Mouse (Mus musculus): Measurements from ENCODE around the gene Nagk.
A peak's percentile ranks its signal among the peaks of the same experiment; 100 is the strongest.

Gene Nagk

GRCm38 (mm10) chr6:83818996-83819395 lies 24.2 kb downstream of the Nagk start:
- no peak for DNase-seq

GRCm38 (mm10) chr6:83820727-83821515 lies 26.1 kb downstream of the Nagk start:
- DNase-seq: no peak

GRCm38 (mm10) chr6:83821856-83822255 lies 27.1 kb downstream of the Nagk start:
- DNase-seq: no peak

- DNase-seq: no peak
Observed at GRCm38 (mm10) chr6:83830941-83831605, 36.3 kb downstream of the Nagk start.

GRCm38 (mm10) chr6:83831606-83832123 lies 36.9 kb downstream of the Nagk start, which contains the start of gene Paip2b:
Gene Paip2b, minus strand, starts transcription at chr6:83831741.
- DNase-seq: peak; percentile 100

- DNase-seq: peak; percentile 28
Observed at GRCm38 (mm10) chr6:83832393-83832792, 37.6 kb downstream of the Nagk start.

- DNase-seq: no peak
Observed at GRCm38 (mm10) chr6:83836826-83837225, 42.0 kb downstream of the Nagk start.

- DNase-seq: no peak
Observed at GRCm38 (mm10) chr6:83838046-83838445, 43.3 kb downstream of the Nagk start.

GRCm38 (mm10) chr6:83840086-83840485 lies 45.3 kb downstream of the Nagk start:
- no peak for DNase-seq

- no peak for DNase-seq
Observed at GRCm38 (mm10) chr6:83844913-83845312, 50.1 kb downstream of the Nagk start.

GRCm38 (mm10) chr6:83846141-83846540 lies 51.4 kb downstream of the Nagk start:
- DNase-seq: no peak

GRCm38 (mm10) chr6:83849446-83849845 lies 54.7 kb downstream of the Nagk start:
- no peak for DNase-seq

Measured in cerebellum, adult 11-12 months (tissue).